Mouse (Mus musculus) adrenal gland (tissue): ENCODE measurements around the gene Sinhcaf.

Experiments
- intact Hi-C: fragments of 180-260 bp; cut with DNase I; formaldehyde crosslinking; loops from one replicate; pipeline ENCODE4 v1.15.1; 2025

Gene Sinhcaf

GRCm38 (mm10) chr6:148946881-148947405 is 676 bp upstream of the Sinhcaf start:
- intact Hi-C loops: loop anchor here (10.0 kb wide), 1 partner anchor 158 kb away; the partner anchor contains the start of gene Dennd5b

GRCm38 (mm10) chr6:148945509-148946408 is 508 bp downstream of the Sinhcaf start:
- intact Hi-C loops: loop anchor here (10.0 kb wide), 1 partner anchor 159 kb away; the partner anchor contains the start of gene Dennd5b

GRCm38 (mm10) chr6:148944767-148945508 is 1.3 kb downstream of the Sinhcaf start:
- intact Hi-C loops: loop anchor here (10.0 kb wide), 1 partner anchor 160 kb away; the partner anchor contains the start of gene Dennd5b

- intact Hi-C loops: loop anchor here (10.0 kb wide), 1 partner anchor 160 kb away; the partner anchor contains the start of gene Dennd5b
These were observed 1.9 kb downstream of the Sinhcaf start for GRCm38 (mm10) chr6:148944344-148944766.

GRCm38 (mm10) chr6:148943695-148944094 is 2.6 kb downstream of the Sinhcaf start:
- intact Hi-C loops: loop anchor here (10.0 kb wide), 1 partner anchor 161 kb away; the partner anchor contains the start of gene Dennd5b

- intact Hi-C loops: loop anchor here (10.0 kb wide), 1 partner anchor 162 kb away; the partner anchor contains the start of gene Dennd5b
These were observed 3.9 kb downstream of the Sinhcaf start for GRCm38 (mm10) chr6:148942406-148942805.

- intact Hi-C loops: loop anchor here (10.0 kb wide), 1 partner anchor 163 kb away; the partner anchor contains the start of gene Dennd5b
These were observed 4.4 kb downstream of the Sinhcaf start for GRCm38 (mm10) chr6:148941880-148942279.

- intact Hi-C loops: loop anchor here (10.0 kb wide), 1 partner anchor 164 kb away; the partner anchor contains the start of gene Dennd5b
These were observed 5.9 kb downstream of the Sinhcaf start for GRCm38 (mm10) chr6:148940383-148940782.

GRCm38 (mm10) chr6:148937693-148938092 is 8.6 kb downstream of the Sinhcaf start:
- intact Hi-C loops: no loop called here

- intact Hi-C loops: no loop called here
These were observed 11.2 kb downstream of the Sinhcaf start for GRCm38 (mm10) chr6:148934961-148935590.

GRCm38 (mm10) chr6:148931281-148931680 is 15.0 kb downstream of the Sinhcaf start:
- intact Hi-C loops: no loop called here

- intact Hi-C loops: loop anchor here (5.0 kb wide), 1 partner anchor 217 kb away; no protein-coding TSS in a partner anchor
These were observed 27.3 kb downstream of the Sinhcaf start for GRCm38 (mm10) chr6:148918841-148919398.

GRCm38 (mm10) chr6:148917672-148918071 is 28.6 kb downstream of the Sinhcaf start:
- intact Hi-C loops: loop anchor here (5.0 kb wide), 1 partner anchor 215 kb away; no protein-coding TSS in a partner anchor

- intact Hi-C loops: loop anchor here (5.0 kb wide), 1 partner anchor 215 kb away; no protein-coding TSS in a partner anchor
These were observed 29.4 kb downstream of the Sinhcaf start for GRCm38 (mm10) chr6:148916817-148917216.

GRCm38 (mm10) chr6:148913938-148914337 is 32.3 kb downstream of the Sinhcaf start:
- intact Hi-C loops: loop anchor here (5.0 kb wide), 1 partner anchor 122 kb away; no protein-coding TSS in a partner anchor

- intact Hi-C loops: loop anchor here (5.0 kb wide), 1 partner anchor 120 kb away; no protein-coding TSS in a partner anchor
These were observed 34.4 kb downstream of the Sinhcaf start for GRCm38 (mm10) chr6:148911906-148912305.

GRCm38 (mm10) chr6:148906958-148907357 is 39.3 kb downstream of the Sinhcaf start:
- intact Hi-C loops: no loop called here

- intact Hi-C loops: no loop called here
These were observed 43.5 kb downstream of the Sinhcaf start for GRCm38 (mm10) chr6:148902728-148903127.

GRCm38 (mm10) chr6:148896507-148896851 is 49.8 kb downstream of the Sinhcaf start:
- intact Hi-C loops: loop anchor here (10.0 kb wide), 1 partner anchor 682 kb away; the partner anchor contains the start of gene Ergic2
